Mouse (Mus musculus) lung, embryonic 15.5 days (tissue): ENCODE data around the gene Ccdc3. TPM values are rescaled to one million over a fixed set of nuclear protein-coding genes. Genes with fewer than 3 reads are reported as not detected.

Experiments used
- ATAC-seq: fragments of 200-750 bp; cut with Nextera tagmentation; 2 replicates; pipeline ENCODE4 v1.8.0; 2017; ENCODE audit warnings: moderate number of reproducible peaks, borderline replicate concordance; ENCODE audit not compliant: low FRiP score, low TSS enrichment; ENCODE audit errors: extremely low read depth
- H3K27ac ChIP-seq: fragments of 300-500 bp; sonication (generic); 2 replicates; pipeline ENCODE4 v1.5.1; 2015; ENCODE audit warnings: moderate library complexity, mild to moderate bottlenecking, inconsistent platforms
- H3K27me3 ChIP-seq: fragments of 300-500 bp; sonication (generic); 2 replicates; pipeline ENCODE4 v1.6.1; 2015; ENCODE audit warnings: inconsistent platforms
- H3K36me3 ChIP-seq: fragments of 300-500 bp; sonication (generic); 2 replicates; pipeline ENCODE4 v1.6.1; 2015; ENCODE audit warnings: inconsistent platforms
- H3K4me1 ChIP-seq: fragments of 300-500 bp; sonication (generic); 2 replicates; pipeline ENCODE4 v1.6.1; 2015; ENCODE audit warnings: inconsistent platforms
- H3K4me2 ChIP-seq: fragments of 300-500 bp; sonication (generic); 2 replicates; pipeline ENCODE4 v1.6.1; 2015; ENCODE audit warnings: inconsistent platforms, mild to moderate bottlenecking, moderate library complexity
- H3K4me3 ChIP-seq: fragments of 300-500 bp; sonication (generic); 2 replicates; pipeline ENCODE4 v1.5.1; 2015; ENCODE audit warnings: mild to moderate bottlenecking, inconsistent platforms
- H3K9ac ChIP-seq: fragments of 300-500 bp; sonication (generic); 2 replicates; pipeline ENCODE4 v1.6.1; 2015; ENCODE audit warnings: inconsistent platforms
- H3K9me3 ChIP-seq: fragments of 300-500 bp; sonication (generic); 2 replicates; pipeline ENCODE4 v1.6.1; 2016; ENCODE audit warnings: inconsistent platforms
- WGBS: fragments of 180-500 bp; shearing (Covaris S2); methylation state at CpG from one replicate; pipeline ENCODE4 v1.1.7; 2015; 5-methylcytosine and 5-hydroxymethylcytosine counted together
- polyA plus RNA-seq: library from polyadenylated mRNA; unstranded; fragments of >200 nt; fragmentation: Nextera tagmentation; extraction: Ambion mirVana; gene quantifications from 2 replicates; pipeline ENCODE4 v1.2.1, GENCODE M21; 2015

The Ccdc3 gene
- polyA plus RNA-seq, 1 experiment from 2014 or later: 2.2 TPM

GRCm38 (mm10) chr2:5161908-5162674 is 24.5 kb downstream of the Ccdc3 start:
- 64% methylated on average over 3 of the region's 3 CpGs for WGBS

GRCm38 (mm10) chr2:5162756-5163155 is 25.2 kb downstream of the Ccdc3 start:
- Histone ChIP-seq H3K9ac (no peak overlapping the region), H3K4me2 (no peak overlapping the region), H3K9me3 (no peaks in the 10 kb centered on the region), H3K36me3 (no peaks in the 10 kb centered on the region), H3K4me3 (no peak overlapping the region), H3K27ac (no peak overlapping the region), H3K4me1 (no peaks in the 10 kb centered on the region), H3K27me3 (no peaks in the 10 kb centered on the region)
- no peak for ATAC-seq
- WGBS: 55% methylated on average over 5 of the region's 5 CpGs

More at GRCm38 (mm10) chr2:5161908-5162674, 24.5 kb downstream of the Ccdc3 start:
- ATAC-seq: no peak
- no peak overlapping the region for H3K9ac ChIP-seq
- no peak overlapping the region for H3K4me2 ChIP-seq
- H3K9me3 ChIP-seq: no peaks in the 10 kb centered on the region
- no peaks in the 10 kb centered on the region for H3K36me3 ChIP-seq
- H3K27ac ChIP-seq: no peak overlapping the region
- H3K27me3 ChIP-seq: no peaks in the 10 kb centered on the region
- no peaks in the 10 kb centered on the region for H3K4me1 ChIP-seq
- no peak overlapping the region for H3K4me3 ChIP-seq

DNA sequence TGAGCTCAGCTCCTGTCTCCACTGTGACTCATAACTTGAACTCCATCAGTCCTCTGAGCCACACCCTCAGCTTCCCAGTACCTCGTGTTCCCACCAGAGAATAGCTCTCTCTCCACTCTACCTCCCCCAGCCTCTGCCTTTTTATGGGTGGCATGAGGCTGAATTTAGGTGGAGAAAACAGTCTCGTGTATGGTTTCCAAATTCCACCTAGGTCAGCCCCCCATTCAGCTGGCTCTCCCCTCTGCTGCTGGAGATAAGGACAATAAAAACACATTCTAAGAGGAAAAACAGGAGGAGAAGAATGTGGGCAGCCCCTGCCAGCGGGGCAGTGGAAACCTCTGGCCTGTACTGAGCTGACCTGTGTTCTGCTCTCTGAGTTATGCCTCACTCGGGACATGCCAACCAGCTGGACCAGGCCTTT is 28.4 kb downstream of the Ccdc3 start:
- H3K9ac ChIP-seq: no peak overlapping the region
- H3K9me3 ChIP-seq: no peaks in the 10 kb centered on the region
- no peak overlapping the region for H3K27ac ChIP-seq
- no peaks in the 10 kb centered on the region for H3K27me3 ChIP-seq
- ATAC-seq: no peak
- no peaks in the 10 kb centered on the region for H3K36me3 ChIP-seq
- H3K4me3 ChIP-seq: no peak overlapping the region
- no peaks in the 10 kb centered on the region for H3K4me1 ChIP-seq
- no peak overlapping the region for H3K4me2 ChIP-seq
- 46% methylated on average over 4 of the region's 4 CpGs for WGBS

GRCm38 (mm10) chr2:5166796-5167195 is 29.2 kb downstream of the Ccdc3 start:
- Histone ChIP-seq H3K9me3 (no peaks in the 10 kb centered on the region), H3K4me2 (no peak overlapping the region), H3K27me3 (no peaks in the 10 kb centered on the region), H3K4me1 (no peaks in the 10 kb centered on the region), H3K9ac (no peak overlapping the region), H3K36me3 (no peaks in the 10 kb centered on the region), H3K4me3 (no peak overlapping the region), H3K27ac (no peak overlapping the region)
- no peak for ATAC-seq
- WGBS: 73% methylated on average over 2 of the region's 2 CpGs

GRCm38 (mm10) chr2:5170815-5171214 is 33.2 kb downstream of the Ccdc3 start:
- Histone ChIP-seq H3K4me3 (no peak overlapping the region), H3K4me1 (no peaks in the 10 kb centered on the region), H3K4me2 (no peak overlapping the region), H3K27ac (no peak overlapping the region), H3K9ac (no peak overlapping the region), H3K27me3 (no peaks in the 10 kb centered on the region), H3K9me3 (no peaks in the 10 kb centered on the region), H3K36me3 (no peaks in the 10 kb centered on the region)
- no peak for ATAC-seq
- WGBS: 71% methylated on average over 4 of the region's 4 CpGs

GRCm38 (mm10) chr2:5171301-5172000 is 33.9 kb downstream of the Ccdc3 start:
- no peaks in the 10 kb centered on the region for H3K27me3 ChIP-seq
- no peaks in the 10 kb centered on the region for H3K4me1 ChIP-seq
- no peak overlapping the region for H3K4me3 ChIP-seq
- 64% methylated on average over 5 of the region's 5 CpGs for WGBS
- no peak for ATAC-seq
- no peak overlapping the region for H3K4me2 ChIP-seq
- H3K27ac ChIP-seq: no peak overlapping the region
- H3K9me3 ChIP-seq: no peaks in the 10 kb centered on the region
- no peaks in the 10 kb centered on the region for H3K36me3 ChIP-seq
- H3K9ac ChIP-seq: no peak overlapping the region

DNA sequence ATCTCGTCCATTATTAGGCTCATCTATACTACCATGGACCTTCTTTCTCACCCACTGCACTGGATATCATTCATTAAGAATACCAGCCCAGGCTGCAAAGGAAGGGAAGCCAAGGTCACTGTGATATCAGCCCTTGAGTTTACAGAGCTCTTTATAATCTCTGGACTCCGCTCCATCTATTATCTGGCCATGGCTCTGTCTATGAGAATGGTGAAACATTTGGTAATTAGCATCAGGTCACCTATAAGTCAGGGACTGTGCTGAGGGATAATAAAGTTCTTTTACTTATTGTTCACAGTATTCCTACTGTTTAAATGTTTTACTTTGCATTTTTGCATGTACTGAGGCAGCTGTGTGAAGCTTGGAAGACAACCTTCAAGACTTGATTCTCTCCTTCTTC is 35.2 kb downstream of the Ccdc3 start:
- 83% methylated on average over 2 of the region's 2 CpGs for WGBS

GRCm38 (mm10) chr2:5174716-5175115 is 37.1 kb downstream of the Ccdc3 start:
- Histone ChIP-seq H3K36me3 (no peaks in the 10 kb centered on the region), H3K9me3 (no peaks in the 10 kb centered on the region), H3K4me2 (no peak overlapping the region), H3K9ac (no peak overlapping the region), H3K27me3 (no peaks in the 10 kb centered on the region), H3K4me1 (no peaks in the 10 kb centered on the region), H3K27ac (no peak overlapping the region), H3K4me3 (no peak overlapping the region)
- no peak for ATAC-seq

More for the DNA sequence above, 35.2 kb downstream of the Ccdc3 start:
- Histone ChIP-seq H3K36me3 (no peaks in the 10 kb centered on the region), H3K4me3 (no peak overlapping the region), H3K9me3 (no peaks in the 10 kb centered on the region), H3K4me1 (no peaks in the 10 kb centered on the region), H3K4me2 (no peak overlapping the region), H3K9ac (no peak overlapping the region), H3K27me3 (no peaks in the 10 kb centered on the region), H3K27ac (no peak overlapping the region)
- no peak for ATAC-seq

- no peaks in the 10 kb centered on the region for H3K27me3 ChIP-seq
- H3K4me1 ChIP-seq: no peaks in the 10 kb centered on the region
- H3K9ac ChIP-seq: no peak overlapping the region
- H3K4me2 ChIP-seq: no peak overlapping the region
- no peaks in the 10 kb centered on the region for H3K36me3 ChIP-seq
- H3K27ac ChIP-seq: no peak overlapping the region
- no peaks in the 10 kb centered on the region for H3K9me3 ChIP-seq
- H3K4me3 ChIP-seq: no peak overlapping the region
- no peak; the same call in 1 of the 2 replicates for ATAC-seq
- 59% methylated on average over 5 of the region's 5 CpGs for WGBS
Measured at GRCm38 (mm10) chr2:5181462-5182443, 44.2 kb downstream of the Ccdc3 start.

GRCm38 (mm10) chr2:5184166-5184565 is 46.6 kb downstream of the Ccdc3 start:
- H3K36me3 ChIP-seq: no peaks in the 10 kb centered on the region
- H3K27me3 ChIP-seq: no peaks in the 10 kb centered on the region
- WGBS: 28% methylated on average over 4 of the region's 4 CpGs
- H3K4me1 ChIP-seq: no peaks in the 10 kb centered on the region
- no peak overlapping the region for H3K4me2 ChIP-seq
- H3K9ac ChIP-seq: no peak overlapping the region
- H3K4me3 ChIP-seq: no peak overlapping the region
- no peaks in the 10 kb centered on the region for H3K9me3 ChIP-seq
- ATAC-seq: no peak
- no peak overlapping the region for H3K27ac ChIP-seq

DNA sequence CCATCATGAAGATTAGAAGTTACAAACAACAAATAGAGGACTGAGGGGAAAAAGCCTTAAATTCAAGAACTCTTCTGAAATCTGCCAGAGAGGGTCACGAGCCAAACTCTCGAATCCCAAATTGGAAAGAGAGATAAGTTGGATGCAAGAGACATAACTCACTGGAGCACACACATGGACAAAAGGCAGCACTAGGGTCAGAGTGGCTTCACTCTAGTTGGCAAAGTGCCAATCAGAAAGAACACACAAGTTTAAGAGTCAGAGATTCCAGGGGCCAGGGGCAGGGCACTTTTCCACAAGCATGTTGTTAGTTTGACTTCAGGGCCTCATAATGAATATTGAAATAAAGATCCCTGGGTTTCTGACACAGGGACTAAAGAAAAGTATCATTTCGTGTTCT is 48.1 kb downstream of the Ccdc3 start:
- 50% methylated on average over 3 of the region's 3 CpGs for WGBS
- no peak for ATAC-seq
- H3K36me3 ChIP-seq: no peaks in the 10 kb centered on the region
- no peak overlapping the region for H3K4me3 ChIP-seq
- no peaks in the 10 kb centered on the region for H3K27me3 ChIP-seq
- no peaks in the 10 kb centered on the region for H3K4me1 ChIP-seq
- no peak overlapping the region for H3K4me2 ChIP-seq
- H3K27ac ChIP-seq: no peak overlapping the region
- no peaks in the 10 kb centered on the region for H3K9me3 ChIP-seq
- no peak overlapping the region for H3K9ac ChIP-seq
